Mouse (Mus musculus) heart, embryonic 14.5 days (tissue): ENCODE results near the gene Cmtm8. TPM values are rescaled to one million over a fixed set of nuclear protein-coding genes. Genes with fewer than 3 reads are reported as not detected.

Experiments
- ATAC-seq: fragments of 200-750 bp; cut with Nextera tagmentation; 2 replicates; pipeline ENCODE4 v1.8.0; 2017; ENCODE audit warnings: low read depth, moderate TSS enrichment; ENCODE audit not compliant: insufficient number of reproducible peaks, insufficient read depth, low FRiP score
- H3K27ac ChIP-seq, 2 experiments: fragments of 200-500 bp in 1 of 2; fragments of 300-500 bp in 1 of 2; sonication (generic) in 1 of 2; replicated peaks in 1 of 2; 2 replicates each; pipeline ENCODE4 v1.5.1; 2012 to 2014; ENCODE audit warnings: low read depth in 2 of 2, low read length in 2 of 2, control low read depth in 1 of 2, mild to moderate bottlenecking in 1 of 2, mixed read lengths in 1 of 2; ENCODE audit not compliant: control insufficient read depth in 1 of 2, insufficient read depth in 1 of 2
- H3K27me3 ChIP-seq: fragments of 300-500 bp; sonication (generic); 2 replicates; pipeline ENCODE4 v1.6.1; 2014; ENCODE audit warnings: mild to moderate bottlenecking, low read length, control low read depth; ENCODE audit not compliant: control insufficient read depth, insufficient read depth
- H3K36me3 ChIP-seq: fragments of 300-500 bp; sonication (generic); 2 replicates; pipeline ENCODE4 v1.6.1; 2014; ENCODE audit warnings: mild to moderate bottlenecking, control low read depth, low read length, mixed read lengths; ENCODE audit not compliant: control insufficient read depth, insufficient read depth
- H3K4me1 ChIP-seq, 2 experiments: fragments of 200-500 bp in 1 of 2; fragments of 300-500 bp in 1 of 2; sonication (generic) in 1 of 2; 2 replicates each; pipeline ENCODE4 v1.6.1; 2012 to 2014; ENCODE audit warnings: low read length in 2 of 2, control low read depth in 1 of 2, mixed read lengths in 1 of 2; ENCODE audit not compliant: control insufficient read depth in 2 of 2, insufficient read depth in 2 of 2
- H3K4me2 ChIP-seq: fragments of 300-500 bp; sonication (generic); 2 replicates; pipeline ENCODE4 v1.6.1; 2014; ENCODE audit warnings: mild to moderate bottlenecking, low read length
- H3K4me3 ChIP-seq, 2 experiments: fragments of 200-500 bp in 1 of 2; fragments of 300-500 bp in 1 of 2; sonication (generic) in 1 of 2; 2 replicates each; pipeline ENCODE4 v1.5.1; 2012 to 2014; ENCODE audit warnings: low read length in 2 of 2, mild to moderate bottlenecking in 2 of 2, control low read depth in 1 of 2, low read depth in 1 of 2, moderate library complexity in 1 of 2; ENCODE audit not compliant: control insufficient read depth in 1 of 2, insufficient read depth in 1 of 2
- H3K9ac ChIP-seq: fragments of 300-500 bp; sonication (generic); 2 replicates; pipeline ENCODE4 v1.6.1; 2014; ENCODE audit warnings: mild to moderate bottlenecking, low read length
- H3K9me3 ChIP-seq: fragments of 300-500 bp; sonication (generic); 2 replicates; pipeline ENCODE4 v1.6.1; 2016; ENCODE audit warnings: low read length, control low read depth; ENCODE audit not compliant: control insufficient read depth
- WGBS: fragments of 180-500 bp; shearing (Covaris S2); extraction: QIAGEN DNeasy Blood & Tissue Kit; methylation state at CpG from one replicate; pipeline ENCODE4 v1.1.7; 2014; 5-methylcytosine and 5-hydroxymethylcytosine counted together
- polyA plus RNA-seq: library from polyadenylated mRNA; unstranded; fragments of >200 nt; fragmentation: Nextera tagmentation; extraction: Ambion mirVana; gene quantifications from 2 replicates; pipeline ENCODE4 v1.2.1, GENCODE M21; 2014

The Cmtm8 gene
- polyA plus RNA-seq, 1 experiment from 2014 or later = 15.1 TPM

GRCm38 (mm10) chr9:114842269-114842668 lies 1.7 kb downstream of the Cmtm8 start:
- WGBS = 83% methylated on average over 7 of the region's 7 CpGs
- Histone ChIP-seq H3K27me3 (no peaks in the 10 kb centered on the region), H3K27ac (no peak overlapping the region), H3K36me3 (no peaks in the 10 kb centered on the region), H3K9ac (no peak overlapping the region), H3K9me3 (no peaks in the 10 kb centered on the region), H3K4me3 (no peak overlapping the region), H3K4me2 (no peak overlapping the region), H3K4me1 (peaks cover 0 to 6% of the 10 kb centered on the region in 2 experiments; a peak in 2 of 4 replicates)
- no peak for ATAC-seq

DNA sequence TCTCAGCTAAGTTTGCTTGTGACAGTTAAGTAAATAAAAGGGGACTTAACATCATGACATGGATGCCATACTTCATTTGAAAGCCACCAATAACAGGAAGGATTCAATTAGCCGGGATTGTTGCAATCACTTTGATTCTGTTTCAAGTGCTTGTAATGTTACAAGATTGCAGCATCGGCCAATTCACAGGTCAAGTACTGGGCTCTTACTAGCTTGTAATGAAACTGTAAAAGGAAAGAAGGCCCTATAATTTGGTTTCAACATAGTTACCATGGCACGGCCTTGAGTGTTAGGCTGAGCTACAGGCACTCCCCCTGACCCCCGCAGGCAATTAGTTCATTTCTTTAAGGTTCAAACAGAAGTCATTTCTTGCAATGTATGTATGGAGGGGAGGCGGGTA lies 5.1 kb downstream of the Cmtm8 start:
- Histone ChIP-seq H3K9ac (no peak overlapping the region), H3K9me3 (no peaks in the 10 kb centered on the region), H3K27ac (no peak overlapping the region), H3K27me3 (no peaks in the 10 kb centered on the region), H3K36me3 (no peaks in the 10 kb centered on the region), H3K4me2 (no peak overlapping the region), H3K4me3 (no peak overlapping the region), H3K4me1 (peaks cover 0 to 3% of the 10 kb centered on the region in 2 experiments; a peak in 1 of 4 replicates)
- ATAC-seq = no peak
- WGBS = 83% methylated on average over 5 of the region's 5 CpGs

GRCm38 (mm10) chr9:114831527-114831926 lies 12.4 kb downstream of the Cmtm8 start:
- Histone ChIP-seq H3K4me2 (no peak overlapping the region), H3K9me3 (no peaks in the 10 kb centered on the region), H3K27ac (no peak overlapping the region), H3K4me1 (0 out of 4 replicates have a peak, but pooled peaks cover 0 to 5% of the 10 kb centered on the region in 2 experiments), H3K9ac (no peak overlapping the region), H3K36me3 (no peaks in the 10 kb centered on the region), H3K4me3 (no peak overlapping the region), H3K27me3 (no peaks in the 10 kb centered on the region)
- no peak for ATAC-seq
- WGBS = 54% methylated on average over 6 of the region's 6 CpGs

DNA sequence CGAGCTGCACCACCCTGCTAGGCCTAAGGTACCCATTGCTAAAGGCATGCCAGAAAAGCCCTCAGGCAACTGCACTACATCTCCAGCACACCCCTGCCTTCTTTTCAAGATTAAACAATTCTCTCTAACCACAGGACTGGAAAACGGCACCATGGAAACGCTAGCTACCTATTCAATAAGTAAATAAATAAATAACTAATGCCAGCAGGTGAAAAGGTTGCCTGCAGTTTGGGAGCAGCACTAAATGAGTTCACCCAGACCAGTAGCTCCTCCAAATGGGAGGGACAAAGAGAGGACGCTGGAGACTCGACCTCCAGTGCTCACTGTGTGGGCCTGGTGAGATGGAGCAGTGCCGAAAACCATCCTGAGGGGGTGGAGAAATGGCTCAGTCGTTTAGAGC lies 13.6 kb downstream of the Cmtm8 start:
- H3K4me2 ChIP-seq = no peak overlapping the region
- no peak for ATAC-seq
- no peaks in the 10 kb centered on the region for H3K27me3 ChIP-seq
- no peaks in the 10 kb centered on the region for H3K36me3 ChIP-seq
- 58% methylated on average over 7 of the region's 7 CpGs for WGBS
- H3K9ac ChIP-seq = no peak overlapping the region
- H3K27ac ChIP-seq = no peak overlapping the region
- no peak overlapping the region for H3K4me3 ChIP-seq
- no peaks in the 10 kb centered on the region for H3K9me3 ChIP-seq
- H3K4me1 ChIP-seq = 0 out of 4 replicates have a peak, but pooled peaks cover 0 to 5% of the 10 kb centered on the region in 2 experiments

DNA sequence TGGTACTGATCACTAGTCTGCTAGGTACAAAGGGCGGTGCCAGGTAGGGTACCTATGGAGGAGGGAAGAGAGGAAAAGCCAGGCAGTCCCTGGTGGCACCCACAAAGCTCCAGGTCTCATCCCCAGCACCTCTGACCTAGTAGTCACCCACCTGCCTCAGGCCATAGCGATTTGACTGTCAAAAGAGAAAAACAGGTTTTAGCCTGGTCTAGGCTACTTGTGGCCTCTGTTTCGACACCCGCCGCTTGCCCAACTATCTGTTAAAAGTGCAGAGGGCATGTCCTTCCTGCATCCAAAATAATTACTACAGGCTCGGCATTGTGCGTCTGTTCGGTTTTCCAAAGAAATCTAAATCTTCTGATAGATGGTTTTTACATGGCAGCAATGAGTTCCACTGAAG lies 14.3 kb downstream of the Cmtm8 start:
- ATAC-seq = no peak
- WGBS = 85% methylated on average over 8 of the region's 8 CpGs
- no peak overlapping the region for H3K4me3 ChIP-seq

DNA sequence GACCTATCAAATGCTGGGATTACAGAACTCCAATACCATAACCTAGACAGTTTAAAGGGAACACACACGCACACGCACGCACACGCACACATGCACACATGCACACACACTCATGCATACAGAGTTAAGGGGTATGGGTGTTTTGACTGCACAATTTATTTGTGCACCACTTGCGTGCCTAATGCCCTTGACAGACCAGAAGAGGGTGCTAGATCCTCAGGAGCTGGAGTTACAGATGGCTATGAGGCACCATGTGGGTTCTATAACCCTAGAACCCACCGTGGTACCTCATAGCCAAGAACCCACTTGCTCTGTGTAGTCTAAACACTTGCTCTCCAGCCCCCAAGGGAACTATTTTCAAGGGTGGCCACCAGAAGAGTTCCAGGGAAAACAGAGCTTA lies 15.6 kb downstream of the Cmtm8 start:
- WGBS = 93% methylated on average over 6 of the region's 6 CpGs
- no peak overlapping the region for H3K9ac ChIP-seq
- no peak for ATAC-seq

More for the DNA sequence above, 14.3 kb downstream of the Cmtm8 start:
- H3K27me3 ChIP-seq = no peaks in the 10 kb centered on the region
- H3K9me3 ChIP-seq = no peaks in the 10 kb centered on the region
- H3K36me3 ChIP-seq = no peaks in the 10 kb centered on the region
- no peak overlapping the region for H3K9ac ChIP-seq
- no peak overlapping the region for H3K4me2 ChIP-seq
- no peak overlapping the region for H3K27ac ChIP-seq
- 0 out of 4 replicates have a peak, but pooled peaks cover 0 to 5% of the 10 kb centered on the region in 2 experiments for H3K4me1 ChIP-seq

DNA sequence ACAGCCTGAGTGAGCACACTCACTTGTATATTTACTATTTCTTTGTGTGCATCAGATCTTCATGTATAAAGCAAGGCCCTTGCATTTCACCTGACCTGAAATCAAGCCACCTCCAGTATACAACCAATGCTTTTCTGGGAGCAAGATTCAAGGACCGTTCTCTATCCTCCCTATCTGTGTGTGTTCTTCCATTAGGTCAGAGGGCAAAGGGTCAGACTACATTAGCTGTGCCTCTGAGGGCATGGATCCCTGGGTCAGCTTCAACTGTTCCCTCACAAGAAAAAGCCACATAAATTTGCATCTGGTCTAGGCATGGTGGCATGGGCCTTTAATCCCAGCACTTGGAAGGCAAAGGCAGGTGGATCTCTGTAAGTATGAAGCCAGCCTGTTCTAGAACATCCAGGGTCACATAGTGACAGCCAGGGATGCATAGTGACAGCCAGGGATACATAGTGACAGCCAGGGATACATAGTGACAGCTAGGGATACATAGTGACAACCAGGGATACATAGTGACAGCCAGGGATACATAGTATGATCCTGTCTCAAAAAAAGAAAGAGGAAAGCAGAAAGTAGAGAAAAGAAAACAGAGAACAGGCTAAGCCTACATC lies 16.6 kb downstream of the Cmtm8 start:
- Histone ChIP-seq H3K36me3 (no peaks in the 10 kb centered on the region), H3K27me3 (no peaks in the 10 kb centered on the region), H3K4me3 (no peak overlapping the region), H3K4me2 (no peak overlapping the region), H3K27ac (no peak overlapping the region), H3K9ac (no peak overlapping the region), H3K4me1 (0 out of 4 replicates have a peak, but pooled peaks cover 0 to 5% of the 10 kb centered on the region in 2 experiments), H3K9me3 (no peaks in the 10 kb centered on the region)
- no peak for ATAC-seq
- 44% methylated on average over 1 of the region's 1 CpGs for WGBS

More for the DNA sequence above, 15.6 kb downstream of the Cmtm8 start:
- H3K27me3 ChIP-seq = no peaks in the 10 kb centered on the region
- H3K9me3 ChIP-seq = no peaks in the 10 kb centered on the region
- H3K27ac ChIP-seq = no peak overlapping the region
- no peak overlapping the region for H3K4me2 ChIP-seq
- 0 out of 4 replicates have a peak, but pooled peaks cover 0 to 5% of the 10 kb centered on the region in 2 experiments for H3K4me1 ChIP-seq
- no peak overlapping the region for H3K4me3 ChIP-seq
- no peaks in the 10 kb centered on the region for H3K36me3 ChIP-seq

DNA sequence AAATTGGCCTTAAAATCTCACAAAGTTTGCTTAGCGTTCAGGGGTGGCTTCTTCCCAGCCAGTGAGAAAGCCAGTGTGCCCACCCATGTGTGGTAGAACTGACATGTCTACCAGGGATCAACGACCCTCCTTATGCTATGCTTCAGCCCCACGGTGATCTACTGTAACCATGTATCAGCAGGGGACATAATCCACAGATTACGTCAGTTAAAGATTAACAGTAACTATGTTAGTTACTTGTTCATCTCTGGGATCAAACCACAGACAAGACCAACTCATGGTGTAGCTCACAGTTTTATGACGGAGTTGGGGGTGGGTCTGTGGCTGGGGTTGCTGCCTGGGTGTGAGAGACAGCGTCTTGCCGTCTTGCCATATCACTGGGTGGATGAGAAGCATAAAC lies 19.8 kb downstream of the Cmtm8 start:
- no peak overlapping the region for H3K27ac ChIP-seq
- H3K4me2 ChIP-seq = no peak overlapping the region
- no peaks in the 10 kb centered on the region for H3K36me3 ChIP-seq
- 89% methylated on average over 7 of the region's 7 CpGs for WGBS
- no peaks in the 10 kb centered on the region for H3K27me3 ChIP-seq
- H3K9me3 ChIP-seq = no peaks in the 10 kb centered on the region
- no peak for ATAC-seq
- H3K4me3 ChIP-seq = no peak overlapping the region
- H3K9ac ChIP-seq = no peak overlapping the region
- 0 out of 4 replicates have a peak, but pooled peaks cover 0 to 5% of the 10 kb centered on the region in 2 experiments for H3K4me1 ChIP-seq
